Mouse (Mus musculus): ENCODE data around the gene Trir.

The Trir gene

DNA sequence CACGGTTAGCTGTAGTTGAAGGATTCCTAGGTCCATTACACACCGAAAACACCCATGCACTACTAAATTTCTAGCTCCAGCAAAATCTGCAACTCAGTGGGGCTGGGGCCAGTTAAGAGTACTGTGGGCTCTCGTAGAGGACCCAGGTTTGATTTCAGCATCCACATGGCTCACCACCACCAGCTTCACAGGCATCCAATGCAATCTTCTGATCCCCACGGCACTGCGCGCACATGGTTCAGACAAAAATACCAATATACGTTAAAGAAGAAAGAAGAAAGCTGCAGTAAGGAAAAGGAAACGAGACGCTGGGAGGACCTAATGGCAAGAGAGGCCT is 9.7 kb downstream of the Trir start:
- no peak for DNase-seq (ENCODE audit: low spot score in 2 of 2)

DNA sequence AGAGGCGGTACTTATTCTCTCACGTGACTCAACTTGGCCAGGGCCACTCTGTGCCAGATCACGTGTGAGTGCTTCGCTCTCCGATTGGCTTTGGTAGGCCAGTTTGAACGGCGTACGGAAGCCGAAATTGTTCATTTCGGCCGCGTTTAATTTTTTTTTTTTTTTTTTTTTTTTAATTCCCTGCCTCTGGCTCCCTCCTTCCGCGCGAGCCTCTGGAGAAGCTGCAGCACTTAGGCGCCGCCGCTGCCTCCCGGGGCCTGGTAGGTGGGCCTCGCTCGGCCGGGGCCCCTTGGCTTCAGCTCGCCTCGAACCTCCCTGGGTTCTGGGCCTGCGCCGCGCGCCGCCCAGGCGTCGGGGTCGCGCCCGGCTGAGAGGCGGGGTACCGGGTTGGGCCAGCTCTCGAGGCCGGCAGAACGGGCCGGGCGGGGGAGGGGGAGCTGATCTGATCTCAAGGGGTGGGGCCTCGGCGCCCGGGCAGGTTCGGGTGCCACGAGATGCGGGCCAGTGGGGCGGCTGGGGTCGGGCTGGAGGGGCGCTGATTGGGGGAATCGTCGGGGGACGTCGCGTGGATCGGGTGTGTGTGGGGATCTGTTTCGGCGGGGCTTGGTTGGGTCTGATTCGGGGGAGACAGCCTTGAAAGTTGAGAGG is 10.2 kb downstream of the Trir start, which contains the start of gene Tnpo2:
TSS of gene Tnpo2 (plus strand) at position 198 of the 648 bp plus-strand sequence.
- peak; percentile 83 to 88 for DNase-seq (ENCODE audit: low spot score in 2 of 2)

DNA sequence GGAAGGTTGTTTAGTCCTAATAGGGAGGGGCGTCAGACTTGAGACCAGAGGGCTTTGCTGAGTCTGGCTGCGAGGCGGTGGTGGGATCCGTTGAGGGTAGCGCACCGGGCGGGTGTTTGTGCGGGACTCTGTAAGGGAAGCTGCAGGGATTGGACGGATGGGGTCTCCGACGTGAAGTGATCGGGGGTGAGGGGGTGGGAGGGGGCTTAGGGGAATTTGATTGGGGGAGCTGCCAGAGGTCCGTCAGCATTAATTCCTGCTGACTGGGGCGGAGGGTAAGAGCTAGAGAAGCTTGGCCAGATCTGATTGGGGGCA is 10.7 kb downstream of the Trir start:
- DNase-seq (ENCODE audit: low spot score in 2 of 2) = no peak

DNA sequence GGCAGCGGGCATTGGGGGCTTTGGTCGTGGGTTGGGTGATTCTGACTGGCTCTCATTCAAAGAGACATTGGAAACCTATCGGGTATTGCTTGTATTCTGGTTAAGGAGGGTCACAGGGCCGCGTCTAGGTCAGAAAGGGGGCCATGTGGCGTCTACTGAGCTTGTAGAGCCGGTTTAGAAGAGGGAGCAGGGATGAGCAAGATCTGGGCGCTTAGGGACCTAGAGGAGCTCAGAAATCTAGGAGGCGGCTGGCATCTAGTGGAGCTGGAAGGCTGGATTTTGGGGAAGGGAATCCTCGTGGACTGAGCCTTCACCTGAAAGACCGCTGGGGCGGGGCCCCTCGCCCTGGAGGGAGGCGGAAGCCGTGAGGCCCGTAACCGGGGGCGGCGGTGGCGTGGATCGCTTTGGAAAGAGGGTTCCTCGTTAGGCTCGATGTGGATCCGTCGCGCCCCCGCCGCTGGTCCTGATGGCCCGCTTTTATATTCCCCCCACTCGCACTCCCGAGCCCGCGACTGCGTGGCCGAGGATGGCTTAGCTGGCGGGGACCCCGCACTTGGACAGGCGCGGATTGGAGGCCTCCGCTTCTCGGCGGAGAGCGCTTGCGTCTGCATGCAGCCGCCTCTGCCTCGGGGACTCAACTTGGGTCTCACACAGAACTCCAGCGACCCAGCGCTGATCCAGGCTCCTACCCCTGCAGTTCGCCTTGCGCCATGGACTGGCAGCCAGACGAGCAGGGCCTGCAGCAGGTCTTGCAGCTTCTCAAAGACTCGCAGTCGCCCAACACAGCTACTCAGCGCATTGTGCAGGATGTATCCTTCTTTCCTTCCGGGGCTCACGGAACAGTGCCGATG is 11.3 kb downstream of the Trir start:
- DNase-seq (ENCODE audit: low spot score in 2 of 2) = peak; percentile 48 to 50

DNA sequence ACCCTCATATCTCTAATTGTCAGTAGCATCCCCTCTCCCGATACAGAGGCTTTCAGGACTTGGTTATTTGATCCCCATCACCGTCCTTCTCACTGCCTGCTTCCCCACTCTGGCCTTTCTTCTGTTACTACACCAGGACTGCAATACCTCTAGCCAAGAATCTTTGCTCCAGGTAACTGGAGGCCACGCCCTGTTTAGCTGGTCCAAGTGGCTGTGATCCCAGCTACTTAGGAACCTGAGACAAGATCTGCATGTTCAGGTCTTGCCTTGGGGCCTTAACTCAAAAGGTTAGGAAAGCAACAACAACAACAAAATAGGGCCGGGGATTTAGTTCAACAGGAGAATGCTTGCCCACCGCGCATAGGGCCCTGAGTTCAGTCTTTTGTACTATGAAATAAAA is 17.0 kb downstream of the Trir start:
- DNase-seq (ENCODE audit: low spot score in 2 of 2) = no peak

DNA sequence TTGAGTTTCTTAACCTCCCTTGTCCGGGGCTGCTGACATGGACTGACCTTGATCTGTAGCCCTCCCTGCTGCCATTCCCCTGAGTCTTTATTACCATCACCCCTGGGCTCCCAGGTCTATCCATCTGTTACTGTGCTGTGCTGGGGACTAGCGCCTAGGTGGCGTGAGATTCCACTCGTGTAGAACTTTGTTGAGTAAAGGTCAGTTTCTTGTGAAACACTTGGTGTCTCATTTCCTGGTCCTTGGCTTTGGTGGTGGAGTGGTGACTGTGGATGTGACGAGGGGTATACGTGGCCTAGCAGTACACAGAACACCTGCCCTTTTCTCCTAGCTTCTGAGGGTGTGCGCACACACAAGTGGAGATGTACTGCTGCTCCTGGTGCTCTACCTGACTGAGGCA is 30.7 kb downstream of the Trir start:
- DNase-seq (ENCODE audit: low spot score in 2 of 2) = no peak

DNA sequence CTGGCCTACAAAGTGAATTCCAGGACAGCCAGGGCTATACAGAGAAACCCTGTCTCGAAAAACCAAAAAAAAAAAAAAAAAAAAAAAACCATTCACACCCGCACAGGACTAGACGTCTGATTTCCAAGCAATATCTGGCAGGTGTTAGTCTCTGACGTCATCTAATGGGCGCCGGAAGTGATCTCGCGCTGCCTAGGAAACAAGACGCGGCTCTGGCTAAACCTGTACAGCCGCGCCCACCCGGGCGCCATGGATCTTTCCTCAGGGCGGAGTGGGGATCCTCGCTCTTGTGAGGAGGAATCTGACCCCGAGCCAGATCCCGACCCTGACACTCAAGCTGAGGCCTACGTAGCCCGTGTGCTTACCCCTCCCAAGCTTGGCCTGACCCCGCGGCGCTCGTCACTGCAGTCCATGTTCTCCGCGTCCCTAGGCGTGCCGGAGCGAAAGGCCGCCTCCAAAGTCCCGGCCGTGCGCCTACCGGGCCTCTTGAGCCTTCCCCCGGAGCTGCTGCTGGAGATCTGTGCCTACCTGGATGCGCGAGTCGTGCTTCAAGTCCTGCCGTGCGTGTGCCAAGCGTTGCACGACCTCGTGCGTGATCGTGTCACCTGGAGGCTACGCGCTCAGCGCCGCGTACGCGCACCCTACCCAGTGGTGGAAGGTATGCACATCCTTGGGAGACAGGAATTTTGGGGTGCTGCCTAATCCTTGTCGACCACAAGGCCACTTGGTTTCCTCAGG is 33.4 kb downstream of the Trir start, which contains the start of gene Fbxw9:
TSS of gene Fbxw9 (plus strand) at position 177 of the 738 bp plus-strand sequence.
- peak; percentile 86 to 89 for DNase-seq (ENCODE audit: low spot score in 2 of 2)

DNA sequence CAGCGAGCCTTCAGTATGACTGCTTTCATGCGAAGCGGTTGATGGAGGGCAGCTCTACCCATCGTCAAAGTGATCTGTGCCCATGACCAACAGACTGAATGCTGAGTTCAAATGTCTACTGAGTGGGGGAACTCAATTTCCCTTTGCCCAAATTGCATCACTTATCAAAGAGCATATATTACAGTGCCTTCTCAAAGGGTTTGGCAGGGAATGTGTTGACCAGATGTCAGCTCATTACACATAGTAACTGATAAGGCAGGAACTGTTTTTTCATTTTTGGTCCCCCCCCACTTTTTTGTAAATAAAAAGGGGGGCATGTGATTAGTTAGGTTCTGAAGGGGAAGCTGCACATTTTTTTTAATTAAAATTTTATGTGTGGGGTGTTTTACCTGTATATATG is 36.0 kb downstream of the Trir start:
- DNase-seq (ENCODE audit: low spot score in 2 of 2) = no peak

DNA sequence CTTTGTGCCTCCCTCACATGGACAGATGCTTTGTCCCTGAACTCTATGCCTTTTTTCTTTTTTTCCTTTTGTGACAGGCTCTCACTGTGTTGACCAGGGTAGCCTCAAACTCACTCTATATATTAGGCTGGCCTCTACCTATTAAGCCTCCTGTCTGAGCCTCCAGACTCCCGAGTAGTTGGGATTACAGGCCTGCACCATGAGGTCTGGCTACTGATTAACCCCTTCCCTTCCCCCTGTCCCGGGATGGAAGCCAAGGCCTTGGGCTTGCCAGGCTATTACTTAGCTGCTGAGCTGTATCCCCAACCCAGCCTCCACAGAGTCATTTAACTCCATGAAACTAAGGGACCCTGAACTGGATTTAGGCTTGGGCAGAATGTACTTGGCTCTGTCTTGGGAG is 38.6 kb downstream of the Trir start:
- DNase-seq (ENCODE audit: low spot score in 2 of 2) = no peak

DNA sequence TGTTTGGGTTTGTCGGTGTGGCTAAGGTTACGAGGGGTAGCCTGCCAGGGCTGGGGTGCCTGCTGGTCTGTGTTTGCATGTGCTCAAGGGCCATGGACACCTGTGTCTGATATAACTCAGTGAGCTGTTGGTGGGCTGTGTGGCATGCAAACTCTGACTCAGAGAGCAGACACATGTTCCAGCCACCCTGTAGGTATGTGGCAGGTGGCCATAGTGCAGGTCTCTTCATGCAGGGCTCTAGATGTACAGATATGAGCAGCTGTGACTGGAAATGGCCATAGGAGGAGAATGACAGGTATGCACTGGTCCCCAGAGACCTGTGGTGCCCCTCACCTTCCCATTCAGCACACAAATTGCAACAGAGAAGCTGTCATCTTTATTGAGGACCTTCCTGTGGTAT is 40.5 kb downstream of the Trir start:
- peak; percentile 63 to 64 for DNase-seq (ENCODE audit: low spot score in 2 of 2)

DNA sequence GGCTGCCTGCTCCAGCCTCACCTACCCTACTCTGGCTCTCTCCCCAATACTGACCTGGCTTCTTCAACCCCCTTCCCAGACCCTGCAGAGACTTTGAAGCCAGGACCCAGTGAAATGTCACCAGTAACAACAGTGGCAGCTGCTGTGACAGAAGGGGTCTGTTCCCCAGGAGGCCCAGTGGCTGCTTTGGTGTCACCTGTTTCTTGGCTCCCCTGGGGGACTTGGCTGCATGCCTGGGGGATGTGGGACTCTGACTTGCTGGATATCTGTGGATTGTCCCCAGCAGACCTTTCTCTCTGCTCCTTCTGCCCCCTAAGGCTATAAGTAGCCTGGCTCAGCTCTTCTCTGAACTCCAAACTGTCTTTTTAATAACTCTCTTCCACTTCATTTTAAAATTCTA is 41.4 kb downstream of the Trir start, which contains the start of gene Gm5741:
TSS of gene Gm5741 (minus strand) at position 1 of the 400 bp plus-strand sequence.
- no peak for DNase-seq (ENCODE audit: low spot score in 2 of 2)

DNA sequence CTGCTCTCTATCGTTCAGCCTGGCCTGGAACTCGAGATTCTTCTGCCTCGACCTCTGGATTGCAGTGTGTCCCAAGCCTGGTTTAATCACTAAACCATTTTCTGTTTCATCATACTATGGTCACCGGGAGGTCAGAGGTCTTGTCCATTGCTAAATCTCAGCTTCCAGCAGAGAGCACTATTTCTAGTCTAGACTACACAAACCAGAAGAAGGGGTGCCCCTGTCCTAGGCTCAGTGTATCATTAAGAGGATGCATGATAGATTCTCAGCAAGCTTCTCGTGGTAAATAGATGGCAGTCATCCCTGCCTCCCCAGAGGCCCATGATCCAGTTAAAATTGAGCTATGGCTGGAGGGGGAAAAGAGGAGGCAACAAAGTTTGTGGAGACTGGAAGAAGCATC is 44.4 kb downstream of the Trir start:
- no peak for DNase-seq (ENCODE audit: low spot score in 2 of 2)

DNA sequence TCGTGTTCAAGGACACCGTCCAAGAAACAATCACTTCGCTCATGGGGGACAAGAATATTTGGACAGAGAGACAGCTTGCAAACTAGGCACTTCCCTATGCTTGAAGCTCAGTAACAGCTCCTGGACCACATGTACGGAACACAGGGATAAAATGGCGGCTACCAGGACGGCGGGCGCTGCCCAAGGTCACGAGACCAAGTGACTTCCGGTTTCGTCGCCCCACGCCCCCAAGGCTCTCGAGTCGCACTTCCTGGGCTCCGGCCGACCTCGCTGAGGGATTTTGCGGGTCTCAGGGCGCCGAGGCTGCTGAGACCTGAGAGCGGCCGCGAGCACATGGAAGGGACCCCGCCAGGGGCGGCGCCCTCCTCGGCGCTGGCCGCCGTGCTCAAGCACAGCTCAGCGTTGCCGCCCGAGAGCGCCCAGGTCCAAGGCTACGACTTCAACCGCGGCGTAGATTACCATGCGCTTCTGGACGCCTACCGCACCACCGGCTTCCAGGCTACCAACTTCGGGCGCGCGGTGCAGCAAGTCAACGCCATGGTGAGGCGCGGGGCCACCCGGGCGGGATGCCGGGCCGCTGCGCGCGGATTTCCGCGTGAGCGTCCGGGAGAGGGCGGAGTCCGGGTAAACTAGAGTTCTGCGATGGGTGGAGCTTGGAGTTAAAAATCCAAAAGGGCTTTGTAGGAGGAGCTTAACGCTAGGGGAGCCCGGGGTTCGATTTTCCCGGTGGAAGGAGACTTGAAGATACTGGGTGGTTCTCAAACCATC is 45.1 kb downstream of the Trir start, which contains the start of gene Dhps:
TSS of gene Dhps (plus strand) at position 244 of the 768 bp plus-strand sequence.
- peak; percentile 84 to 92 for DNase-seq (ENCODE audit: low spot score in 2 of 2)

DNA sequence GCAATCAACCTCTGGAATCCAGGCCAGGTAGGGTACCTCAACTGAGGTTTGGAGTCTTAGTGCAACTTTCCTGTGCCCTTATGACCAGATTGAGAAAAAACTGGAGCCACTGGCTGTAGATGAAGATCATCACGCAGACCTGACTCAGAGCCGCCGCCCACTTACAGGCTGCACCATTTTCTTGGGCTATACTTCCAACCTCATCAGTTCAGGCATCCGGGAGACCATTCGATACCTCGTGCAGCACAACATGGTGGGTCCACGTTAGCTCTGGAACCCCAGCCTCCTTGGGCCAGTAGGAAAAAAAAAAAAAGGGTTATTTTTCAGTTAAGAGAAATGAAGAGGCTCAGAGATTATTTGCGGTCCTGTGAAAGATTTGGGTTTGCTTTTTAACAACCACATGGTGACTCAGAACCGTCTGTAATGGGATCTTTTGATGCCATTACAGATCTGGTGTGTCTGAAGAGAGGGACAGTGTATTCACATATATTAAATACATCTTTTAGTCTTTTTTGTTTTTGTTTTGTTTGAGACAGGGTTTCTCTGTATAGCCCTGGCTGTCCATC is 45.8 kb downstream of the Trir start:
- DNase-seq (ENCODE audit: low spot score in 2 of 2) = no peak

DNA sequence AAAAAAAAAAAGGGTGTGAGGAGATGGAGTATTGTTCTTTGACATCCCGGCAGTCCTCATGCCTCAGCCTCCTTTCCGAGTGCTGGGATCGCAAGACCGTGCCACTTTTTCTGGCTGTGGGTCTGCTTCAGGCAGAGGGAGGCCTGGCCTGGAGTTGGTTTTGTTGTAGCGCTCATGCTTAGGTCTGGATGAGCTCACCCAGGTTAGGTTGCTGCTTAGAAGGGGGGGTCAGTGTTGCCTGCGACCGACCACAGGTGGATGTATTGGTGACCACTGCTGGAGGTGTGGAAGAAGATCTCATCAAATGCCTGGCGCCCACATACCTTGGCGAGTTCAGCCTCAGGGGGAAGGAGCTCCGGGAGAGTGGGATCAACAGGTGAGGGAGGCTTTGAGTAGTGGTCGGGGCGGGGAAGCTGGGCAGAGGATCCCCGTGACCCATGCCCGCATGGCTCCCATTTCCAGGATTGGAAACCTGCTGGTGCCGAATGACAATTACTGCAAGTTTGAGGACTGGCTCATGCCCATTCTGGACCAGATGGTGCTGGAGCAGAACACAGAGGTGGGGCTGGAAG is 46.5 kb downstream of the Trir start:
- DNase-seq (ENCODE audit: low spot score in 2 of 2) = no peak

DNA sequence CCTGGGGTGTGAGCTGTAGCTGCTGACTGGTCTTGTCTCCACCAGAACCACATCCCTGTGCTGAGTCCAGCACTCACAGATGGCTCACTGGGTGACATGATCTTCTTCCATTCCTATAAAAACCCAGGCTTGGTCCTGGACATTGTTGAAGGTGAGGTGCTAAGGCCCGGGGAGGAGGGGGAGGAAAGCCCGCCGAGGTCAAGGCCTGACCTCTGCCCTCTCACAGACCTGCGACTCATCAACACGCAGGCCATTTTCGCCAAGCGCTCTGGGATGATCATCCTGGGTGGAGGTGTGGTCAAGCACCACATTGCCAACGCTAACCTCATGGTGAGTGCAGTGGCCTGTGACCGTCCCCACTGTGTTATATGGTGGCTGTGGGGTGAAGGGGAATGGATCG is 47.5 kb downstream of the Trir start:
- no peak for DNase-seq (ENCODE audit: low spot score in 2 of 2)

DNA sequence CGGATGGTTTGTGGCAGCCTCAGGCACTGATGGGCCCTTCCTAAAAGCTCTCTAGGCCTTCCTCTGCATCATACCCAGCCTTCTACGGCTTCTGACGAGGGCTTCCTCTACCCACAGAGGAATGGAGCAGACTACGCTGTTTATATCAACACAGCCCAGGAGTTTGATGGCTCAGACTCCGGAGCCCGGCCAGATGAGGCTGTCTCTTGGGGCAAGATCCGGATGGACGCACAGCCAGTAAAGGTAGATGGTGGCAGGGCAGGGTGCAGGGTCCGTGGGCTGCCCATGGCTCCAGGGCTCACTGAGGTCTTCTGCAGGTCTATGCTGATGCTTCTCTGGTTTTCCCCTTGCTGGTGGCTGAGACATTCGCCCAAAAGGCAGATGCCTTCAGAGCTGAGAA is 48.0 kb downstream of the Trir start:
- no peak for DNase-seq (ENCODE audit: low spot score in 2 of 2)

DNA sequence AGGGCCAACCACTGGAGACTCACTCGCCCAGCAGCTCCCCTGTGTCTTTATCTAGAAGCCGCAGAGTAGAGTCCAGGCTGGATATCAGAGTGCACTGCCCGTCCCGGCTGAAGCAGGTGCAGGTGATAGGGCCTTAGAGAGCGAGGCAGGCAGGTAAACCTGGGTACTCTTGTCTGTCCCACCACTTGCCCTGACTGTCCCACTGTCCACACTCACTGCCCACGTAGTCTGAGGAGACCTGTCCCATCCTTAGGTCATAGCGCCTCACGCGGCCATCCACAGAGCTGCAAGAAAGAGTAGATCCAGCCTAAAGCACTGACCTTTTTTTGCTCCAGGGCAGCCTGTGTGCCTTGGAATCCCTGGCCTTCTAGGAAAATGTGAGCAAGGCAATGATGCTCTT is 49.4 kb downstream of the Trir start:
- DNase-seq (ENCODE audit: low spot score in 2 of 2) = no peak

DNA sequence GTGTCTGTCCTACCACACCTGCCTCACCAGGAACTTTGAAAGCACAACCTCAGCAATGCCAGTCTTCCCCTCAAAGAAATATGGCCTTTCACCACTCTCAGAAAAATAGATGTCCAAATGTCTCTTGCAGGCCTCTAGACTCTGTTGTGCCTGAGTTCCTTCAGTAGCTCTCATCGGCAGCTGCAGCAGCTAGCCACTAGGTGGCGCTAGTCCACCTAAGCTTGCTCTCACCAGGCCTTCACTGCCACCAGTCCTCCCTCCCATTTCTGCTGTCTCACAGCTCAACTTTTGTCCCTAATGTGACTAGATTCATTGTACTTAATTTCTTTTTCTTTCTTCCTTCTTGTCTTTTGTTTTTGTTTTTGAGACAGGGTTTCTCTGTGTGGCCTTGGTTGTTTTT is 50.4 kb downstream of the Trir start:
- DNase-seq (ENCODE audit: low spot score in 2 of 2) = peak; percentile 70 to 77

All from urinary bladder, postnatal 36 days (tissue).